Mouse (Mus musculus) MEL-GATA-1-ER (cell line): ENCODE results near the gene Kremen2.
"Not testable (repeated sequence)": the region's sequence is repeated elsewhere in the genome, so short reads cannot be mapped to it uniquely, and the experiment has no call there.

ENCODE experiments used
- DNase-seq: peaks from one replicate; pipeline ENCODE4 v3.0.0-alpha.2; 2012; ENCODE audit warnings: low read depth; ENCODE audit errors: extremely low read depth

Gene Kremen2

GRCm38 (mm10) chr17:23745301-23746251, at the start of gene Kremen2:
TSS of gene Kremen2 (minus strand) at chr17:23745833.
- no peak for DNase-seq

- DNase-seq, result no peak
Measured at GRCm38 (mm10) chr17:23795323-23795722, 49.7 kb upstream of the Kremen2 start.

GRCm38 (mm10) chr17:23791079-23791357, 45.4 kb upstream of the Kremen2 start:
- no peak for DNase-seq

- no peak for DNase-seq
Measured at GRCm38 (mm10) chr17:23790269-23791078, 44.8 kb upstream of the Kremen2 start, which contains the start of gene Srrm2. TSS of gene Srrm2 (plus strand) at chr17:23790532.

GRCm38 (mm10) chr17:23789749-23790268, 44.2 kb upstream of the Kremen2 start:
- DNase-seq, result peak; percentile 63

- no peak for DNase-seq
Measured at GRCm38 (mm10) chr17:23788973-23789372, 43.3 kb upstream of the Kremen2 start.

GRCm38 (mm10) chr17:23786510-23786931, 40.9 kb upstream of the Kremen2 start:
- peak; percentile 49 for DNase-seq

GRCm38 (mm10) chr17:23785561-23786471, 40.2 kb upstream of the Kremen2 start, which contains the start of gene Flywch2:
TSS of gene Flywch2 (minus strand) at chr17:23786081.
- DNase-seq, result peak; percentile 76

GRCm38 (mm10) chr17:23783352-23783751, 37.7 kb upstream of the Kremen2 start:
- DNase-seq, result no peak

GRCm38 (mm10) chr17:23778447-23778846, 32.8 kb upstream of the Kremen2 start:
- no peak for DNase-seq

- DNase-seq, result no peak
Measured at GRCm38 (mm10) chr17:23777141-23777540, 31.5 kb upstream of the Kremen2 start.

- no peak for DNase-seq
Measured at GRCm38 (mm10) chr17:23776216-23776615, 30.6 kb upstream of the Kremen2 start.

- no peak for DNase-seq
Measured at GRCm38 (mm10) chr17:23774090-23774489, 28.5 kb upstream of the Kremen2 start.

- DNase-seq, result no peak
Measured at GRCm38 (mm10) chr17:23773676-23774075, 28.0 kb upstream of the Kremen2 start.

GRCm38 (mm10) chr17:23772219-23772556, 26.6 kb upstream of the Kremen2 start:
- DNase-seq, result not testable (repeated sequence)

- peak; percentile 95 for DNase-seq
Measured at GRCm38 (mm10) chr17:23771284-23772218, 25.9 kb upstream of the Kremen2 start, which contains the start of gene Flywch1. TSS of gene Flywch1 (minus strand) at chr17:23771602.

GRCm38 (mm10) chr17:23770896-23771283, 25.3 kb upstream of the Kremen2 start:
- DNase-seq, result no peak

- no peak for DNase-seq
Measured at GRCm38 (mm10) chr17:23770493-23770892, 24.9 kb upstream of the Kremen2 start.

- no peak for DNase-seq
Measured at GRCm38 (mm10) chr17:23762976-23763375, 17.3 kb upstream of the Kremen2 start.

GRCm38 (mm10) chr17:23761155-23761554, 15.5 kb upstream of the Kremen2 start:
- no peak for DNase-seq
